Mouse (Mus musculus) CH12.LX (cell line): ENCODE measurements around the gene Gm44503. TPM values are rescaled to one million over a fixed set of nuclear protein-coding genes. Genes with fewer than 3 reads are reported as not detected.

Source experiments
- DNase-seq: peaks from one replicate; pipeline ENCODE4 v3.0.0-alpha.2; 2013; ENCODE audit errors: extremely low read depth
- H3K27ac ChIP-seq: 2 replicates; pipeline ENCODE4 v1.5.1; 2012; ENCODE audit warnings: low read depth, mild to moderate bottlenecking, control low read depth, moderate library complexity; ENCODE audit not compliant: insufficient read depth
- H3K27me3 ChIP-seq: replicated peaks from 2 replicates; pipeline ENCODE3; 2012; ENCODE audit warnings: inconsistent platforms
- H3K36me3 ChIP-seq, 2 experiments: replicated peaks in 1 of 2; 2 replicates each; pipeline versions ENCODE3 to v1.6.1; 2012; ENCODE audit warnings: inconsistent platforms in 1 of 2, low read length in 1 of 2, mild to moderate bottlenecking in 1 of 2, mixed read lengths in 1 of 2, moderate library complexity in 1 of 2; ENCODE audit not compliant: control insufficient read depth in 1 of 2, insufficient read depth in 1 of 2
- H3K4me1 ChIP-seq, 2 experiments: 2 replicates each; pipeline ENCODE4 v1.6.1; 2012; ENCODE audit warnings: inconsistent platforms in 1 of 2, moderate library complexity in 1 of 2; ENCODE audit not compliant: insufficient read depth in 2 of 2, control insufficient read depth in 1 of 2
- H3K4me2 ChIP-seq: 2 replicates; pipeline ENCODE4 v1.6.1; 2012; ENCODE audit warnings: low read depth, mild to moderate bottlenecking, control low read depth; ENCODE audit not compliant: poor library complexity, insufficient read depth, severe bottlenecking
- H3K4me3 ChIP-seq, 3 experiments: fragments of 150-350 bp in 1 of 3; sonication (generic) in 1 of 3; replicated peaks in 1 of 3; 2 replicates each; pipeline versions ENCODE3 to v1.5.1; 2011 to 2012; ENCODE audit warnings: low read depth in 2 of 3, low read length in 2 of 3, mild to moderate bottlenecking in 2 of 3, moderate library complexity in 2 of 3, control low read depth in 1 of 3, improper control_type of control experiment in 1 of 3, inconsistent platforms in 1 of 3, mixed read lengths in 1 of 3; ENCODE audit not compliant: poor library complexity in 1 of 3
- H3K79me2 ChIP-seq: replicated peaks from 2 replicates; pipeline ENCODE4 v1.6.1; 2012; ENCODE audit warnings: mild to moderate bottlenecking, moderate library complexity; ENCODE audit not compliant: control insufficient read depth, poor library complexity, insufficient read depth, severe bottlenecking; ENCODE audit errors: extremely low read depth
- H3K9ac ChIP-seq: 2 replicates; pipeline ENCODE4 v1.6.1; 2012; ENCODE audit warnings: low read depth, mild to moderate bottlenecking, control low read depth, moderate library complexity; ENCODE audit not compliant: insufficient read depth
- H3K9me3 ChIP-seq: replicated peaks from 2 replicates; pipeline ENCODE3; 2012; ENCODE audit warnings: low read length, inconsistent platforms, mixed read lengths
- BHLHE40 ChIP-seq: IDR thresholded peaks from 2 replicates; pipeline ENCODE4 v1.6.1; 2011; ENCODE audit warnings: mild to moderate bottlenecking, low read depth, low read length, improper control_type of control experiment
- CTCF ChIP-seq, 2 experiments: IDR thresholded peaks in 1 of 2; conservative IDR thresholded peaks in 1 of 2; 2 replicates each; pipeline ENCODE4 v1.5.1; 2011 to 2012; ENCODE audit warnings: low read depth in 2 of 2, low read length in 2 of 2, improper control_type of control experiment in 1 of 2, inconsistent platforms in 1 of 2, mild to moderate bottlenecking in 1 of 2, moderate library complexity in 1 of 2
- E2F4 ChIP-seq: IDR thresholded peaks from 2 replicates; pipeline ENCODE4 v1.6.1; 2011; ENCODE audit warnings: low read depth, low read length, improper control_type of control experiment; ENCODE audit not compliant: insufficient replicate concordance
- IRF4 ChIP-seq: IDR thresholded peaks from 2 replicates; pipeline ENCODE4 v1.6.1; 2014; ENCODE audit warnings: low read depth, mild to moderate bottlenecking, inconsistent platforms, low read length, improper control_type of control experiment
- JUN ChIP-seq: IDR thresholded peaks from 2 replicates; pipeline ENCODE4 v1.6.1; 2011; ENCODE audit warnings: low read depth, mild to moderate bottlenecking, low read length, improper control_type of control experiment, moderate library complexity; ENCODE audit not compliant: insufficient read depth
- JUND ChIP-seq: conservative IDR thresholded peaks from 2 replicates; pipeline ENCODE4 v1.6.1; 2011; ENCODE audit warnings: low read depth, low read length, improper control_type of control experiment
- MAZ ChIP-seq: IDR thresholded peaks from 2 replicates; pipeline ENCODE4 v1.6.1; 2012; ENCODE audit warnings: low read depth, mild to moderate bottlenecking, inconsistent platforms, low read length, improper control_type of control experiment, moderate library complexity
- MEF2A ChIP-seq: IDR thresholded peaks from 2 replicates; pipeline ENCODE4 v1.6.1; 2014; ENCODE audit warnings: low read depth, mild to moderate bottlenecking, inconsistent platforms, low read length, improper control_type of control experiment, borderline replicate concordance
- MXI1 ChIP-seq: IDR thresholded peaks from 2 replicates; pipeline ENCODE4 v1.6.1; 2011; ENCODE audit warnings: mild to moderate bottlenecking, low read depth, low read length, improper control_type of control experiment
- MYC ChIP-seq: IDR thresholded peaks from 2 replicates; pipeline ENCODE4 v1.6.1; 2011; ENCODE audit warnings: low read depth, mild to moderate bottlenecking, improper control_type of control experiment, low read length
- NELFE ChIP-seq: IDR thresholded peaks from 2 replicates; pipeline ENCODE4 v1.6.1; 2011; ENCODE audit warnings: low read depth, low read length, improper control_type of control experiment
- NRF1 ChIP-seq: IDR thresholded peaks from 2 replicates; pipeline ENCODE4 v1.6.1; 2014; ENCODE audit warnings: low read depth, mild to moderate bottlenecking, inconsistent platforms, low read length, improper control_type of control experiment, moderate library complexity
- PAX5 ChIP-seq: IDR thresholded peaks from 2 replicates; pipeline ENCODE4 v1.6.1; 2012; ENCODE audit warnings: low read length, inconsistent platforms, mixed read lengths
- RCOR1 ChIP-seq: conservative IDR thresholded peaks from 2 replicates; pipeline ENCODE4 v1.6.1; 2012; ENCODE audit warnings: low read depth, mild to moderate bottlenecking, inconsistent platforms, low read length, improper control_type of control experiment
- SIN3A ChIP-seq: IDR thresholded peaks from 2 replicates; pipeline ENCODE4 v1.6.1; 2012; ENCODE audit warnings: low read length, improper control_type of control experiment, inconsistent platforms
- SMC3 ChIP-seq: IDR thresholded peaks from 2 replicates; pipeline ENCODE4 v1.6.1; 2011; ENCODE audit warnings: low read depth, low read length, improper control_type of control experiment
- TBP ChIP-seq: conservative IDR thresholded peaks from 2 replicates; pipeline ENCODE4 v1.6.1; 2011; ENCODE audit warnings: low read depth, low read length, improper control_type of control experiment
- TCF12 ChIP-seq: IDR thresholded peaks from 2 replicates; pipeline ENCODE4 v1.6.1; 2014; ENCODE audit warnings: low read depth, mild to moderate bottlenecking, inconsistent platforms, low read length, improper control_type of control experiment
- UBTF ChIP-seq: IDR thresholded peaks from 2 replicates; pipeline ENCODE4 v1.6.1; 2012; ENCODE audit warnings: low read depth, mild to moderate bottlenecking, inconsistent platforms, low read length, improper control_type of control experiment, moderate library complexity
- USF2 ChIP-seq: conservative IDR thresholded peaks from 2 replicates; pipeline ENCODE4 v1.6.1; 2011; ENCODE audit warnings: low read depth, low read length, improper control_type of control experiment
- ZC3H11A ChIP-seq: IDR thresholded peaks from 2 replicates; pipeline ENCODE4 v1.6.1; 2012; ENCODE audit warnings: low read depth, mild to moderate bottlenecking, inconsistent platforms, low read length, improper control_type of control experiment
- ZMIZ1 ChIP-seq: IDR thresholded peaks from 2 replicates; pipeline ENCODE4 v1.6.1; 2012; ENCODE audit warnings: low read depth, mild to moderate bottlenecking, inconsistent platforms, low read length, improper control_type of control experiment
- ZNF384 ChIP-seq: IDR thresholded peaks from 2 replicates; pipeline ENCODE4 v1.6.1; 2012; ENCODE audit warnings: low read depth, low read length, improper control_type of control experiment, inconsistent platforms
- dilution Hi-C: fragments of 300-500 bp; cut with MboI; formaldehyde crosslinking; loops from 2 replicates; pipeline ENCODE4 v1.14.3; 2020; ENCODE audit warnings: low sequenced_read_pairs; ENCODE audit not compliant: extremely low pct_unique_long_range_greater_than_20kb, extremely low pct_ligation_motif_present
- in situ Hi-C: fragments of 300-500 bp; cut with MboI; formaldehyde crosslinking; loops from 3 replicates; pipeline ENCODE4 v1.14.3; 2019; ENCODE audit warnings: low sequenced_read_pairs, low pct_ligation_motif_present, low pct_unique_long_range_greater_than_20kb, mixed read lengths
- polyA plus RNA-seq: library from polyadenylated mRNA; unstranded; fragments of >175 nt; gene quantifications from 2 replicates; pipeline ENCODE4 v1.2.1, GENCODE M21; 2012; ENCODE audit warnings: low read depth; ENCODE audit not compliant: insufficient read length
- total RNA-seq, 2 experiments: library from RNA; depleted of rRNA; stranded (reverse); fragments of 300-350 nt in 1 of 2; fragments of >200 nt in 1 of 2; gene quantifications; 2 replicates each; pipeline ENCODE4 v1.2.3; 2012 to 2014

The Gm44503 gene
- total and polyA plus RNA-seq, 3 experiments = not detected

DNA sequence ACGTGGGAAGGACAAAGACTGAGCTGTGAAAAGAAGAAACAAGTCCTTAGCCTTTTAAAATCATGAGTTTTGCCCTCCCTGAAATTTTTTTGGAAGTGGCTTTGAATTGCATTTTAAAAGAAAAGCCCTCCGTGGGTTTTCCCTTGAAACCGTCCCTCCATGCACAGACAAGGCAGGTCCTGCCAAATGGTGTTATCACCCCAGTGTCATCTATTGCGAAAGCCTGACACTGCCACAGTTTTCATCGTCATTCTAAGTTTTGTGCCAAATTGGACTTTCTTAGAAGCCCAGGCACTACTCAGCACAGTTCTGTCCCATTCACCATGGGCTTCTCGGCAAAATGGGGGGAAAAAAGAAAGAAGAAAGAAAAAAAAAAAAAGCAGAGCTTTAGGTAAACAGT is 45.1 kb upstream of the Gm44503 start:
- no peak overlapping the region for H3K4me2 ChIP-seq
- DNase-seq = no peak
- no peaks in the 10 kb centered on the region for H3K9me3 ChIP-seq
- H3K4me3 ChIP-seq = no peak overlapping the region
- H3K27me3 ChIP-seq = no peaks in the 10 kb centered on the region
- no peak overlapping the region for H3K27ac ChIP-seq
- in situ Hi-C loops (no loop called here), dilution Hi-C loops (no loop called here)
- no peak overlapping the region for H3K9ac ChIP-seq
- H3K79me2 ChIP-seq = no peaks in the 10 kb centered on the region
- no peaks in the 10 kb centered on the region for H3K4me1 ChIP-seq
- H3K36me3 ChIP-seq = no peaks in the 10 kb centered on the region
- TF ChIP-seq UBTF (no peak), BHLHE40 (no peak), TCF12 (no peak), MXI1 (no peak), ZNF384 (no peak), MYC (no peak), IRF4 (no peak), MAZ (no peak), TBP (no peak), CTCF (conservative IDR thresholded peaks at IDR 0.05 in 1 of 2, IDR thresholded peaks at IDR 0.05 in 1 of 2; ENCODE audit: low read depth in 2 of 2, low read length in 2 of 2) (no peak), ZMIZ1 (no peak), USF2 (no peak), PAX5 (no peak), SIN3A (no peak), NRF1 (no peak)

DNA sequence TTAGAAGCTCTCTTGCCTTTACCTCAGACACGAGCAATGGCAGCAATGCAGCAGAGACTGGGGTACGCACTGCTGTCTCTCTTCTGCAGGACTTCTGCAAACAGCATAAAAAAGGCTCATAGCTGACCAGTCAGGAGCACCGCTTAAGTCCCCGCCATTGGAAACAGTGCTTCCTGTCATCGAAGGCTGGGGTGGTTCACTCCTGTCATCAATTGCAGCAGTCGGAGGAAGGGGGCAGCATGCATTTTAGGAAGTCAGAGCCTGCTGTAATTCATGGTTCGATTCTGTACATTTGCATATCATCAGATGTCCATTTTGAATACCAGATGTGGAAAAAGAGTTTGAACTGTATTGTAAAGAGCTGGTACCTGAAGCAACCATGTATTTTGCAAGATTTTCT is 42.9 kb upstream of the Gm44503 start:
- no peaks in the 10 kb centered on the region for H3K79me2 ChIP-seq
- dilution Hi-C loops = no loop called here
- no peaks in the 10 kb centered on the region for H3K36me3 ChIP-seq
- no peak overlapping the region for H3K9ac ChIP-seq
- no peak for DNase-seq
- TF ChIP-seq E2F4 (no peak), ZNF384 (no peak), TBP (no peak)
- H3K4me3 ChIP-seq = no peak overlapping the region
- no peaks in the 10 kb centered on the region for H3K27me3 ChIP-seq
- peak overlapping the region; percentile 13; the same call in 1 of the 2 replicates for H3K4me2 ChIP-seq
- no peak overlapping the region for H3K27ac ChIP-seq
- H3K4me1 ChIP-seq = no peaks in the 10 kb centered on the region
- no peaks in the 10 kb centered on the region for H3K9me3 ChIP-seq
- in situ Hi-C loops = no loop called here

DNA sequence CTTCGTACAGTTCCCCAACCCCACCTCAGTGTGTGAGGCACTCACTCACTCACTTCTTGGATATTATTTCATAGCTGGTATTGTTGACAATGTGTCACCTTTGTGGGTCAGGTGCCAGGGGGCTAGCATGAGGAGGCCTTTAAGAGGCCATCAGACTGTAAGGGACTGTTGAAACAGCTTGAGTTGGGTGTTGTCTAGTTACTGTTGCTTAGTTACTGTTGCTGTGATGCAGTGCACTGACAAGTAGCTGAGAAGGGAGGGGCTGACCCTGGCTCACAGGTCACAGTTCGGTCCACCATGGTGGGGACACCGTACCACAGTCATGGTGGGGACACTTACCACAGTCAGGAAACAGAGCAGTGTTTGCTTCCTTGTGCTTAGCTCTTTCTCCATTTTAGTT is 35.6 kb upstream of the Gm44503 start:
- Histone ChIP-seq H3K27me3 (peaks cover 5% of the 10 kb centered on the region), H3K27ac (no peak overlapping the region), H3K36me3 (no peaks in the 10 kb centered on the region), H3K9me3 (peaks cover 22% of the 10 kb centered on the region), H3K4me3 (no peak overlapping the region), H3K9ac (no peak overlapping the region), H3K4me2 (no peak overlapping the region), H3K79me2 (no peaks in the 10 kb centered on the region), H3K4me1 (no peaks in the 10 kb centered on the region)
- no peak for TF ChIP-seq ZC3H11A
- no peak for TF ChIP-seq JUND
- no peak for TF ChIP-seq JUN
- TF ChIP-seq RCOR1 = no peak
- TF ChIP-seq MEF2A = no peak
- no peak for TF ChIP-seq NELFE
- no peak for TF ChIP-seq SMC3
- dilution Hi-C loops (no loop called here), in situ Hi-C loops (no loop called here)
- no peak for DNase-seq
